Mouse (Mus musculus) testis, adult 10 weeks (tissue): ENCODE measurements around the gene Ace2. TPM values are rescaled to one million over a fixed set of nuclear protein-coding genes. Genes with fewer than 3 reads are reported as not detected.

Source experiments
- polyA plus RNA-seq: library from polyadenylated mRNA; stranded (reverse); fragments of 350-450 nt; fragmentation: Illumina TruSeq; extraction: RNeasy Lipid Tissue Mini Kit (QIAGEN cat#74804); gene quantifications from one replicate; pipeline ENCODE4 v1.2.3, GENCODE M21; 2014; ENCODE audit warnings: low read depth, low replicate concordance

The Ace2 gene
- polyA plus RNA-seq: 0.76 TPM

DNA sequence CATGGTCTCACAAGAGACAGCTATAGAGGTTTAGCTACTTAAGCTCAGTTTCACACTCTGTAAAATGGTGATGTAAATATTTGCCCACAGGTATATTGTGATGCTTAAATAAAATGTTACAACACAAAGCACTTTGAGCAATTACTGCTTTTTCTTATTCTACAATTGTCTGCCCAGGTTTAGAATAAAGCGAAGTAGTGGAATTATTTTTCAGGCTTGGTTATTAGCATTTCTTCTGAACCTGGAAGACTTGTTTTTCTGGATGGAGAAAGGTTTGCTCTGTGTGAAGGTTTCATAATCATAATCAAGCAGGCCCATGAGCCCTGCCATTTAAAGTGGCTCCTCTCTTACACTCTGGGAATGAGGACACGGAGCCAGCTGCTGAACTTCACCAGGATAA is at the start of gene Ace2:
Gene Ace2 (plus strand): TSS at position 301 of the 400 bp plus-strand sequence.

Other genes with a start within 250 kb of the Ace2 start
- 29.7 TPM for gene Ap1s2, start 230.3 kb upstream of the Ace2 start, polyA plus RNA-seq
- 15.7 TPM for gene Zrsr2, start 180.7 kb upstream of the Ace2 start, polyA plus RNA-seq
- gene Car5b, start 111.3 kb upstream of the Ace2 start, polyA plus RNA-seq: 5.4 TPM
- 10.1 TPM for gene Siah1b, start 62.8 kb upstream of the Ace2 start, polyA plus RNA-seq
- 0.67 TPM for gene Cltrn, start 50.5 kb upstream of the Ace2 start, polyA plus RNA-seq
- gene Bmx, start 118.9 kb downstream of the Ace2 start, polyA plus RNA-seq: 0.41 TPM
- 2.1 TPM for gene Pir, start 130.0 kb downstream of the Ace2 start, polyA plus RNA-seq
- 4.4 TPM for gene Vegfd, start 234.0 kb downstream of the Ace2 start, polyA plus RNA-seq